Mouse (Mus musculus): ENCODE data around the gene D930048N14Rik. TPM values are rescaled to one million over a fixed set of nuclear protein-coding genes. Genes with fewer than 3 reads are reported as not detected.
"Not testable (repeated sequence)": the region's sequence is repeated elsewhere in the genome, so short reads cannot be mapped to it uniquely, and the experiment has no call there.

The D930048N14Rik gene
- total and polyA plus RNA-seq, 3 experiments: 0.39 to 2.1 TPM; not detected in 1

DNA sequence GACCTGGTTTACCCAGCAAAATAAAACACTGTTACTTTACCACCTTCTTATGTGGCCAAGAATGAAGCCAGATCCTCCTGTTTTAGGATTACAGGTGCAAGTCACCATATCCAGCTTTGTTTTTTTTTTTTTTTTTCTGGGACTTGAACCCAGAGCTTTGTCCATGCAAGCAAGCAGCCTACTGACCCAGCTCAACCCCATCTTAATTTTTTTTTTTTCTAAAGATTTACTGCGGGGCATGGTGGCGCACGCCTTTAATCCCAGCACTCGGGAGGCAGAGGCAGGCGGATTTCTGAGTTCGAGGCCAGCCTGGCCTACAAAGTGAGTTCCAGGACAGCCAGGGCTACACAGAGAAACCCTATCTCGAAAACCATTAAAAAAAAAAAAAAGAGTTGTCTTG, 34.6 kb upstream of the D930048N14Rik start:
- H3K79me2 ChIP-seq (ENCODE audit: control insufficient read depth, insufficient read depth, low read length, poor library complexity): peaks cover 18% of the 10 kb centered on the region
- peaks cover 6 to 27% of the 10 kb centered on the region in 2 experiments for H3K4me1 ChIP-seq (ENCODE audit: control insufficient read depth in 1 of 2, insufficient read depth in 2 of 2, low read length in 2 of 2)
- peak overlapping the region; percentile 81 for H3K9ac ChIP-seq (ENCODE audit: control insufficient read depth, low read depth, low read length, poor library complexity, severe bottlenecking)
- not testable (repeated sequence) for H3K27me3 ChIP-seq (ENCODE audit: control insufficient read depth in 1 of 2, insufficient read depth in 2 of 2, low read length in 2 of 2); H3K9me3 ChIP-seq (replicated peaks; ENCODE audit: insufficient read depth, low read length); DNase-seq (ENCODE audit: low read depth, low spot score)
- peak overlapping the region; percentile 83 for H3K27ac ChIP-seq (ENCODE audit: control insufficient read depth, low read depth, low read length)
- peaks cover 0 to 14% of the 10 kb centered on the region in 2 experiments; a peak in 2 of 4 replicates for H3K36me3 ChIP-seq (ENCODE audit: control insufficient read depth in 1 of 2, insufficient read depth in 2 of 2, low read length in 2 of 2)
- H3K4me3 ChIP-seq (ENCODE audit: control insufficient read depth in 1 of 2, insufficient read depth in 1 of 2, low read depth in 2 of 2, low read length in 2 of 2): peak overlapping the region; percentile 54 to 71
- TF ChIP-seq ZNF384 (IDR thresholded peaks at IDR 0.05; ENCODE audit: low read depth, low read length) (peak; percentile 80), MAZ (IDR thresholded peaks at IDR 0.05; ENCODE audit: low read depth, low read length) (0 out of 2 replicates have a peak, but pooled peaks have one; percentile 12), TBP (IDR thresholded peaks at IDR 0.05; ENCODE audit: low read depth, low read length) (peak; percentile 81), MAFK (IDR thresholded peaks at IDR 0.05; ENCODE audit: borderline replicate concordance, low read depth, low read length) (peak; percentile 47; the same call in 1 of the 2 replicates)

DNA sequence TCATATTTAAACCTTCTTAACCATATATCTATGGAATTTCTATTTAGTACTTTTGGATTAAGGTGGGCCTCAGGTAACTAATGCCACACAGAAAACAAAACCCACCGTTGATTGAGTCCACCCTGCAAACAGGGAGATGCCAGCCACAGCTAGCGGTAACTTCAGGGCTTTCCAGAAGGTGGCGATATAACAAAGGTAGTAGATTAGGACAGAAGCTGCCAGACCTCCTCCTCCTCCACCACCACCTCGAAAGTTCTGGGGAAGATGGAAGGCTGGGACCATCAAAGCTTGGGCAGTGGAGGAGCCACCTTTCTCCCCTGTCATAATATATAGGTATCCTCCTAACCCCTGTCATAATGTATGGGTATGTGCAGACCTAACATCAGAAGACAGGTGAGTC, 33.1 kb upstream of the D930048N14Rik start:
- H3K4me1 ChIP-seq (ENCODE audit: control insufficient read depth in 1 of 2, insufficient read depth in 2 of 2, low read length in 2 of 2): peaks cover 9 to 34% of the 10 kb centered on the region in 2 experiments
- no peak overlapping the region for H3K4me3 ChIP-seq (ENCODE audit: control insufficient read depth in 1 of 2, insufficient read depth in 1 of 2, low read depth in 2 of 2, low read length in 2 of 2)

More for the DNA sequence above, 33.1 kb upstream of the D930048N14Rik start:
- Histone ChIP-seq H3K27me3 (ENCODE audit: control insufficient read depth in 1 of 2, insufficient read depth in 2 of 2, low read length in 2 of 2) (no peaks in the 10 kb centered on the region), H3K9ac (ENCODE audit: control insufficient read depth, low read depth, low read length, poor library complexity, severe bottlenecking) (peak overlapping the region; percentile 13; the same call in 1 of the 2 replicates), H3K27ac (ENCODE audit: control insufficient read depth, low read depth, low read length) (no peak overlapping the region), H3K36me3 (ENCODE audit: control insufficient read depth in 1 of 2, insufficient read depth in 2 of 2, low read length in 2 of 2) (peaks cover 4 to 25% of the 10 kb centered on the region in 2 experiments), H3K79me2 (ENCODE audit: control insufficient read depth, insufficient read depth, low read length, poor library complexity) (peaks cover 33% of the 10 kb centered on the region), H3K9me3 (replicated peaks; ENCODE audit: insufficient read depth, low read length) (no peaks in the 10 kb centered on the region)
- TF ChIP-seq GATA1 (IDR thresholded peaks at IDR 0.05; ENCODE audit: low read depth, low read length) (0 out of 2 replicates have a peak, but pooled peaks have one; percentile 7), TCF12 (IDR thresholded peaks at IDR 0.05; ENCODE audit: low read depth, low read length) (no peak), POLR2A (IDR thresholded peaks at IDR 0.05; ENCODE audit: control insufficient read depth in 1 of 2, insufficient read depth in 1 of 2, low read depth in 1 of 2, low read length in 2 of 2, poor library complexity in 1 of 2) (no peak), USF2 (IDR thresholded peaks at IDR 0.05; ENCODE audit: borderline replicate concordance in 1 of 2, insufficient read depth in 1 of 2, low read depth in 1 of 2, low read length in 2 of 2) (no peak), RAD21 (IDR thresholded peaks at IDR 0.05; ENCODE audit: low read depth, low read length) (peak; percentile 97), ZNF384 (IDR thresholded peaks at IDR 0.05; ENCODE audit: low read depth, low read length) (peak; percentile 28; the same call in 1 of the 2 replicates), NELFE (IDR thresholded peaks at IDR 0.05; ENCODE audit: low read depth, low read length) (no peak), ELF1 (IDR thresholded peaks at IDR 0.05; ENCODE audit: low read depth, low read length) (no peak), CHD2 (IDR thresholded peaks at IDR 0.05; ENCODE audit: low read length) (no peak), ZC3H11A (IDR thresholded peaks at IDR 0.05; ENCODE audit: low read depth, low read length) (peak; percentile 96), MAFK (IDR thresholded peaks at IDR 0.05; ENCODE audit: borderline replicate concordance, low read depth, low read length) (no peak), ETS1 (IDR thresholded peaks at IDR 0.05; ENCODE audit: low read depth, low read length) (no peak), KAT2A (conservative IDR thresholded peaks at IDR 0.05; ENCODE audit: low read depth, low read length) (no peak), GABPA (IDR thresholded peaks at IDR 0.05; ENCODE audit: low read depth, low read length) (no peak), ZKSCAN1 (IDR thresholded peaks at IDR 0.05; ENCODE audit: low read depth, low read length) (no peak), CTCF (IDR thresholded peaks at IDR 0.05 in 2 of 3, conservative IDR thresholded peaks at IDR 0.05 in 1 of 3; ENCODE audit: control insufficient read depth in 1 of 3, insufficient read depth in 1 of 3, low read depth in 2 of 3, low read length in 3 of 3, poor library complexity in 1 of 3, severe bottlenecking in 1 of 3) (peak; percentile 76 to 98 (median 91)), RCOR1 (IDR thresholded peaks at IDR 0.05; ENCODE audit: low read depth, low read length) (no peak), CHD1 (IDR thresholded peaks at IDR 0.05; ENCODE audit: low read depth, low read length) (no peak), MXI1 (IDR thresholded peaks at IDR 0.05; ENCODE audit: low read depth, low read length) (no peak), SMC3 (IDR thresholded peaks at IDR 0.05; ENCODE audit: low read depth, low read length) (peak; percentile 95), USF1 (IDR thresholded peaks at IDR 0.05; ENCODE audit: low read depth, low read length) (no peak), POLR2AphosphoS5 (IDR thresholded peaks at IDR 0.05; ENCODE audit: borderline replicate concordance, low read depth, low read length) (no peak), MEF2A (IDR thresholded peaks at IDR 0.05; ENCODE audit: extremely low read depth, insufficient replicate concordance, low read depth, low read length, poor library complexity, severe bottlenecking) (no peak), TAL1 (IDR thresholded peaks at IDR 0.05; ENCODE audit: low read length) (no peak), TBP (IDR thresholded peaks at IDR 0.05; ENCODE audit: low read depth, low read length) (no peak; the same call in 1 of the 2 replicates), EP300 (IDR thresholded peaks at IDR 0.05; ENCODE audit: low read depth in 1 of 2, low read length in 2 of 2) (no peak), E2F4 (IDR thresholded peaks at IDR 0.05; ENCODE audit: borderline replicate concordance, low read depth, low read length) (no peak), HCFC1 (IDR thresholded peaks at IDR 0.05; ENCODE audit: low read depth, low read length) (no peak)
- DNase-seq (ENCODE audit: low read depth, low spot score): peak; percentile 90
